Mouse (Mus musculus): ENCODE measurements at regions not wholly inside any gene's neighbourhood (a gene's known extent, or its start where the extent isn't known, plus 50 kb on each side); places are given as distances from the start of the nearest gene placed in this dataset.

DNA sequence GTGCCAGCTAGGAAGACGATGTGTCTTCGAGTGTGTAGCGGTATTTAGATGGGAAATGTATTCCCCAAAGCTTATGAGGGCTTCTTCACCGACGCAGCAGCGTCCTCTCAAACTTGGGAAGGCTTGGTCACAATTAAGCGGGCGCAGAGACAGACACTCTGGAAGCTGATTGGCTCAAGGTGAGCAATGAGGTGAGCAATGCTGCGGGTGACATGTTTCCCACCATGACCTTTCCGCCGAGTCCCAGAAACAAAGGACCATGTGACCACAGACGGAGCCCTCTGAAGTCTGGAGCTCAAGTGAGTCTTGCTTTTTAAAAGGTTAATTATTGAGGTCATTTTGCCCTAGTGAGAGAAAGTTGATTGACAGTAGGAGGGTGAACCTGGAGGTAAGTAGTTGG is 108.0 kb upstream of the Bach2 start:
- Histone ChIP-seq H3K27me3 (ENCODE audit: control insufficient read depth, insufficient read depth, low read length, poor library complexity, severe bottlenecking) (no peaks in the 10 kb centered on the region), H3K9ac (ENCODE audit: low read depth, poor library complexity, severe bottlenecking) (no peak overlapping the region), H3K27ac (ENCODE audit: insufficient read depth, low read length) (no peak overlapping the region), H3K36me3 (ENCODE audit: control insufficient read depth, insufficient read depth, low read length, poor library complexity, severe bottlenecking) (no peaks in the 10 kb centered on the region), H3K4me1 (ENCODE audit: control insufficient read depth, insufficient read depth, low read length) (no peaks in the 10 kb centered on the region), H3K4me3 (ENCODE audit: low read depth, low read length) (no peak overlapping the region), H3K9me3 (replicated peaks; ENCODE audit: control insufficient read depth, insufficient read depth, low read length, poor library complexity, severe bottlenecking) (no peaks in the 10 kb centered on the region)
- no peak for TF ChIP-seq EP300 (IDR thresholded peaks at IDR 0.05; ENCODE audit: insufficient read depth, low read depth, low read length)
- no peak for TF ChIP-seq CTCF (IDR thresholded peaks at IDR 0.05; ENCODE audit: low read depth, low read length)
- no peak for TF ChIP-seq POLR2A (IDR thresholded peaks at IDR 0.05; ENCODE audit: insufficient read depth, low read length)

DNA sequence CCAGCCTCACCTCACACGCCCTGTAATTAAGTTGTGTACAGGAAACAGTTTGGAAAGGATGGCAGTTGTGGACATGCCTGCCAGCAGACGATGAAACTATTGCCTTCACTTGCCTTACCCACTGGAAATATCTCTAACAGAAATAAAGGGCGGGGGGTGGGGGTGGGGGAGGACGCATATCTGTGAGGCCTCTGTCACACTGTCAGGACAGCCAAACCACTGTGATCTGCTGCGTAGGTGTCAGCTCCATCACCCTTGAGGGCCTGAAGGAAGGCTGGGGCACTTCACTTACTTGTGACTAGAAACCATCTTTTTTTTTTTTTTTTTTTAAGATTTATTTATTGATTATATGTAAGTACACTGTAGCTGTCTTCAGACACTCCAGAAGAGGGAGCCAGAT is 106.8 kb upstream of the Bach2 start:
- Histone ChIP-seq H3K9ac (ENCODE audit: low read depth, poor library complexity, severe bottlenecking) (no peak overlapping the region), H3K36me3 (ENCODE audit: control insufficient read depth, insufficient read depth, low read length, poor library complexity, severe bottlenecking) (no peaks in the 10 kb centered on the region), H3K27me3 (ENCODE audit: control insufficient read depth, insufficient read depth, low read length, poor library complexity, severe bottlenecking) (no peaks in the 10 kb centered on the region), H3K4me1 (ENCODE audit: control insufficient read depth, insufficient read depth, low read length) (no peaks in the 10 kb centered on the region), H3K9me3 (replicated peaks; ENCODE audit: control insufficient read depth, insufficient read depth, low read length, poor library complexity, severe bottlenecking) (no peaks in the 10 kb centered on the region), H3K4me3 (ENCODE audit: low read depth, low read length) (no peak overlapping the region), H3K27ac (ENCODE audit: insufficient read depth, low read length) (no peak overlapping the region)
- TF ChIP-seq POLR2A (IDR thresholded peaks at IDR 0.05; ENCODE audit: insufficient read depth, low read length) (no peak), CTCF (IDR thresholded peaks at IDR 0.05; ENCODE audit: low read depth, low read length) (no peak), EP300 (IDR thresholded peaks at IDR 0.05; ENCODE audit: insufficient read depth, low read depth, low read length) (no peak)

DNA sequence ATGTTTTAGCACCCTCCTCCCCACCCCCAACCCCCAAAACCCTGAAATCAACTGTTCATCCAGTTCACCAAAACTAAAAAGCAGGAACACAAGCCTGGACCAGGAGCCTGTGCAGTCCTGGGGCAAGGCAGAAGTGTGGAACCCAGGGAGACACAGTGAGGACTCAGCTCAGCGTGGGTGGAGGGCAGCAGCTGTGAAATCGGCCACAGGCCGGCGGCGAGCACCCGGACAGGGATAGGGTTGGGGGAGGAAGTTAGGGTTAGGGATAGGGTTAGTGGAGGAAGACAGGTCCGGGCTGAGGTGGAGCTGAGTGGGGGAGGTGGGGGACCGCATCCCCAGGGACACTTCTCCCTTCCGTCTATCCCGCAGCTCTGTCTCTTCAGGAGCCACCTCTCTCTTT is 102.5 kb upstream of the Bach2 start:
- no peak for TF ChIP-seq CTCF (IDR thresholded peaks at IDR 0.05; ENCODE audit: low read depth, low read length)
- TF ChIP-seq POLR2A (IDR thresholded peaks at IDR 0.05; ENCODE audit: insufficient read depth, low read length): no peak
- TF ChIP-seq EP300 (IDR thresholded peaks at IDR 0.05; ENCODE audit: insufficient read depth, low read depth, low read length): no peak
- H3K9me3 ChIP-seq (replicated peaks; ENCODE audit: control insufficient read depth, insufficient read depth, low read length, poor library complexity, severe bottlenecking): no peaks in the 10 kb centered on the region
- H3K4me3 ChIP-seq (ENCODE audit: low read depth, low read length): no peak overlapping the region
- H3K4me1 ChIP-seq (ENCODE audit: control insufficient read depth, insufficient read depth, low read length): no peaks in the 10 kb centered on the region
- H3K27me3 ChIP-seq (ENCODE audit: control insufficient read depth, insufficient read depth, low read length, poor library complexity, severe bottlenecking): no peaks in the 10 kb centered on the region
- no peak overlapping the region for H3K27ac ChIP-seq (ENCODE audit: insufficient read depth, low read length)
- no peak overlapping the region for H3K9ac ChIP-seq (ENCODE audit: low read depth, poor library complexity, severe bottlenecking)
- H3K36me3 ChIP-seq (ENCODE audit: control insufficient read depth, insufficient read depth, low read length, poor library complexity, severe bottlenecking): no peaks in the 10 kb centered on the region

DNA sequence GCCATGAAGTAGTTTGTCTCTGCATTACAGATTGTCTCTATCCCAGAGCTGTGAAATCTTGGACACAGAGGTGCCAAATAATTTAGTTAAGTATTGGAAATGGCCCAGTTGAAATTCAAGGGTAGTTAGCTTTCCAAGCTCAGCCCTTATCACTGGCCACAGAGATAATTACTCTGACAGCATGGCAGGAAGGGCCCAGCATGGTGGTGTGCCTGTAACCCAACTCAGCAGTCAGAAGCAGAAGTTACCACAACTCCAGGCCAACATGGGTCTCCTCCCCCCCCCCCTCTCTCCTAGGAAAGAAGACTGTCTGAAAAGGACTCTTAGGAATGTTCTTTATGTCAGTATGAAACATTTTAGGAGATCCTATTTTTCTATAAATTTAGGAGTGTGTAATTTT is 101.4 kb upstream of the Bach2 start:
- no peak overlapping the region for H3K4me3 ChIP-seq (ENCODE audit: low read depth, low read length)
- no peak overlapping the region for H3K27ac ChIP-seq (ENCODE audit: insufficient read depth, low read length)
- TF ChIP-seq CTCF (IDR thresholded peaks at IDR 0.05; ENCODE audit: low read depth, low read length) (no peak), POLR2A (IDR thresholded peaks at IDR 0.05; ENCODE audit: insufficient read depth, low read length) (no peak), EP300 (IDR thresholded peaks at IDR 0.05; ENCODE audit: insufficient read depth, low read depth, low read length) (no peak)
- no peaks in the 10 kb centered on the region for H3K4me1 ChIP-seq (ENCODE audit: control insufficient read depth, insufficient read depth, low read length)
- no peak overlapping the region for H3K9ac ChIP-seq (ENCODE audit: low read depth, poor library complexity, severe bottlenecking)
- H3K27me3 ChIP-seq (ENCODE audit: control insufficient read depth, insufficient read depth, low read length, poor library complexity, severe bottlenecking): no peaks in the 10 kb centered on the region
- no peaks in the 10 kb centered on the region for H3K36me3 ChIP-seq (ENCODE audit: control insufficient read depth, insufficient read depth, low read length, poor library complexity, severe bottlenecking)
- H3K9me3 ChIP-seq (replicated peaks; ENCODE audit: control insufficient read depth, insufficient read depth, low read length, poor library complexity, severe bottlenecking): no peaks in the 10 kb centered on the region

DNA sequence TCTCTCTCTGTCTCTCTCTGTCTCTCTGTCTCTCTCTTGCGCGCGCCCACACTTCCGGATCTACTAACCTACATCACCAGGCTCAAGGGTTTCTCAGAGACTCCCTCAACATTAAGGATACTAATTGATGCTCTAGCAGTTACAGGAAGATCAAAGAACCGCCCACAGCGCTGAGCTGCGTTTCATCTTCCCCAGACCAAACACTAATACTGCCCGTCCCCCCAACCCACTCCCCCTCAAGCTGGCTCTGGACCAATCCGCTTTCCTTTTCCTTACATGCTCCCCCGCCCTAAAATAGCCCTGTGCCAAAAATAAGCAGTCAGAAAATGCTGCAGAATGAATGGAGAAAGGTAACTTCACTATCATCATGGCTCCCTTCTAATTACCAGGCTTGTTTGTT is 100.6 kb upstream of the Bach2 start:
- Histone ChIP-seq H3K9me3 (replicated peaks; ENCODE audit: control insufficient read depth, insufficient read depth, low read length, poor library complexity, severe bottlenecking) (no peaks in the 10 kb centered on the region), H3K27me3 (ENCODE audit: control insufficient read depth, insufficient read depth, low read length, poor library complexity, severe bottlenecking) (no peaks in the 10 kb centered on the region), H3K4me1 (ENCODE audit: control insufficient read depth, insufficient read depth, low read length) (no peaks in the 10 kb centered on the region), H3K27ac (ENCODE audit: insufficient read depth, low read length) (no peak overlapping the region), H3K36me3 (ENCODE audit: control insufficient read depth, insufficient read depth, low read length, poor library complexity, severe bottlenecking) (no peaks in the 10 kb centered on the region), H3K9ac (ENCODE audit: low read depth, poor library complexity, severe bottlenecking) (no peak overlapping the region), H3K4me3 (ENCODE audit: low read depth, low read length) (no peak overlapping the region)
- no peak for TF ChIP-seq EP300 (IDR thresholded peaks at IDR 0.05; ENCODE audit: insufficient read depth, low read depth, low read length)
- TF ChIP-seq CTCF (IDR thresholded peaks at IDR 0.05; ENCODE audit: low read depth, low read length): no peak
- no peak for TF ChIP-seq POLR2A (IDR thresholded peaks at IDR 0.05; ENCODE audit: insufficient read depth, low read length)

DNA sequence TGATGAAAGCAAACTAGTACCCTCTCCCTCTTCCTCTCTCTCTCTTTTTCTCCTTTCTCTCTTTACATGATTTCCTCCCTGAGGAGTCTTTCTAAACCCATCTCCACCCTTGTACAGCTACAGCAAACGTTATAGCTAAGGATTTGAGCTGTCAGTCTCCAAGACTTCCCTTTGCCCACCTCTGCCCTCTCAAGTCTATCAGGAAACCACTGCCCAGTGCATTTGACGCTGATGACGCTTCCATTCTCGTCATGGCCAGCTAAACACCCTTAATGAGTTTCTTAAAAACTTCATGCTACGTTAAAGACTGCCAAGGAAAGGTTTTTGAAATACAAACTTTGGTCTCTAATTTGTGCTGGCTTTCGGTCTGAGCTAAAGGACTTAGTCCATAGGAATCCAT is 99.0 kb upstream of the Bach2 start:
- no peaks in the 10 kb centered on the region for H3K27me3 ChIP-seq (ENCODE audit: control insufficient read depth, insufficient read depth, low read length, poor library complexity, severe bottlenecking)
- H3K9me3 ChIP-seq (replicated peaks; ENCODE audit: control insufficient read depth, insufficient read depth, low read length, poor library complexity, severe bottlenecking): no peaks in the 10 kb centered on the region
- H3K36me3 ChIP-seq (ENCODE audit: control insufficient read depth, insufficient read depth, low read length, poor library complexity, severe bottlenecking): no peaks in the 10 kb centered on the region
- no peaks in the 10 kb centered on the region for H3K4me1 ChIP-seq (ENCODE audit: control insufficient read depth, insufficient read depth, low read length)
- no peak overlapping the region for H3K9ac ChIP-seq (ENCODE audit: low read depth, poor library complexity, severe bottlenecking)
- TF ChIP-seq CTCF (IDR thresholded peaks at IDR 0.05; ENCODE audit: low read depth, low read length): no peak
- no peak for TF ChIP-seq POLR2A (IDR thresholded peaks at IDR 0.05; ENCODE audit: insufficient read depth, low read length)
- TF ChIP-seq EP300 (IDR thresholded peaks at IDR 0.05; ENCODE audit: insufficient read depth, low read depth, low read length): no peak
- H3K27ac ChIP-seq (ENCODE audit: insufficient read depth, low read length): no peak overlapping the region
- H3K4me3 ChIP-seq (ENCODE audit: low read depth, low read length): no peak overlapping the region

Data from ES-Bruce4 (cell line).